Mouse (Mus musculus) adrenal gland, adult 2 months (tissue): Measurements from ENCODE around the gene 1700012A03Rik. TPM values are rescaled to one million over a fixed set of nuclear protein-coding genes. Genes with fewer than 3 reads are reported as not detected.

ENCODE experiments used
- DNase-seq: peaks from one replicate; pipeline ENCODE4 v3.0.0; 2021
- polyA plus RNA-seq: library from polyadenylated mRNA; depleted of rRNA; stranded (reverse); fragments of >200 nt; gene quantifications from 2 replicates; pipeline ENCODE4 v1.2.3, GENCODE M21; 2012
- total RNA-seq, 2 experiments: library from RNA; stranded (reverse); gene quantifications; 2 replicates each; pipeline ENCODE4 v1.2.3; 2021

1700012A03Rik gene
- total and polyA plus RNA-seq, 3 experiments, result not detected

- DNase-seq, result no peak
These were observed 43.3 kb downstream of the 1700012A03Rik start for GRCm38 (mm10) chr6:32093312-32093711.

DNA sequence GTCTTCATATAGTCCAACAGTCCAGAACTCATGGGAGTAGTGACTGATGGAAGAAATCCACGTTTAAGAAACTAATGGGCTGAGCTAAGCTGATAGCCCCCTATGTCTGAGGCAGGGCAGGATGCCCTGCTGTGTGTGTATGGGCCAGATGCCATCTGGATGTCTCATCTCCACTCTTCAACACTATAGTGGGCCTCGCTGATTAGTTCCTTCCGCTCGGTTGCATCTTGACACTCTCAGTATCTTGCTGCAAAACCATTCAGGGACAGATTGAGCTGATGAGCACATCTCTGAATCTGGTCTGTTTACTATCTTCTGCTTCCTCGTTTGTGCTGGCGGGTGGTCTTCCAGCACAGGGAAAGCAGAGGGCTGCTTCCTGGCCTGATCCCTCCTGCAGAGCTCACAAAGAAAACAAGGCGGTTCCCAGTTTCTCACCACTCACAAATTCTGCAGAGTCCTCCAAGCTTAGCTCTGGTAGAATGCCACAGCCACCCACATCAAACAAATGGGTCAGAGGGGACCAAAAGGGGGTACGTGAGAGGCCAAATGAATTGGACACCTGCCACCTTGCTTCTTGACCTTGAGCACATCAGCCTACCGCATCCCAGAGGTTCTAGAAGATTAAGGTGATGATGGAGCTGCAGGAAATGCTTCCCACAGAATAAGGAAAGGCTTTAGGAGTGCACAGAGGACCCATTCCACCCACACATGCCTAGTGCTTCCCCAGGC lies 55.7 kb downstream of the 1700012A03Rik start:
- DNase-seq, result no peak
